Mouse (Mus musculus): ENCODE measurements around the gene Cdh5. TPM values are rescaled to one million over a fixed set of nuclear protein-coding genes. Genes with fewer than 3 reads are reported as not detected.
A peak's percentile ranks its signal among the peaks of the same experiment; 100 is the strongest.
"Not testable (repeated sequence)": the region's sequence is repeated elsewhere in the genome, so short reads cannot be mapped to it uniquely, and the experiment has no call there.

The Cdh5 gene
- polyA plus RNA-seq (2015; fragmentation: Nextera tagmentation; extraction: Ambion mirVana) = 8.9 and 9.1 TPM in 2 replicates

GRCm38 (mm10) chr8:104101415-104101814 lies at the start of gene Cdh5:
Gene Cdh5, plus strand, starts transcription at chr8:104101625.
- Histone ChIP-seq H3K27me3 (no peaks in the 10 kb centered on the region), H3K4me3 (no peak within 1 kb of the TSS), H3K4me2 (no peak within 1 kb of the TSS), H3K9me3 (replicated peaks) (no peaks in the 10 kb centered on the region), H3K9ac (no peak within 1 kb of the TSS), H3K27ac (no peak within 1 kb of the TSS), H3K4me1 (peaks cover 6% of the 10 kb centered on the region), H3K36me3 (ENCODE audit: poor library complexity, severe bottlenecking) (no peaks in the 10 kb centered on the region)
- WGBS = 64% methylated on average over 8 of the region's 8 CpGs
- ATAC-seq = no peak

GRCm38 (mm10) chr8:104059922-104060321 lies 41.5 kb upstream of the Cdh5 start:
- no peak overlapping the region for H3K4me2 ChIP-seq
- H3K4me3 ChIP-seq = no peak overlapping the region
- H3K36me3 ChIP-seq (ENCODE audit: poor library complexity, severe bottlenecking) = no peaks in the 10 kb centered on the region
- H3K4me1 ChIP-seq = peaks cover 18% of the 10 kb centered on the region
- 81% methylated on average over 5 of the region's 5 CpGs for WGBS
- H3K9me3 ChIP-seq (replicated peaks) = no peaks in the 10 kb centered on the region
- H3K9ac ChIP-seq = no peak overlapping the region
- no peak for ATAC-seq
- H3K27ac ChIP-seq = no peak overlapping the region
- H3K27me3 ChIP-seq = no peaks in the 10 kb centered on the region

- 89% methylated on average over 7 of the region's 7 CpGs for WGBS
- no peak for ATAC-seq
- H3K4me3 ChIP-seq = no peak overlapping the region
- H3K27me3 ChIP-seq = no peaks in the 10 kb centered on the region
- no peak overlapping the region for H3K4me2 ChIP-seq
- no peak overlapping the region for H3K27ac ChIP-seq
- peaks cover 18% of the 10 kb centered on the region for H3K4me1 ChIP-seq
- no peaks in the 10 kb centered on the region for H3K36me3 ChIP-seq (ENCODE audit: poor library complexity, severe bottlenecking)
- H3K9me3 ChIP-seq (replicated peaks) = no peaks in the 10 kb centered on the region
- no peak overlapping the region for H3K9ac ChIP-seq
These were observed 41.0 kb upstream of the Cdh5 start for GRCm38 (mm10) chr8:104060446-104060845.

GRCm38 (mm10) chr8:104061048-104061988 lies 40.1 kb upstream of the Cdh5 start:
- Histone ChIP-seq H3K9me3 (replicated peaks) (no peaks in the 10 kb centered on the region), H3K9ac (no peak overlapping the region), H3K4me2 (no peak overlapping the region), H3K4me3 (no peak overlapping the region), H3K27ac (peak overlapping the region; percentile 40), H3K36me3 (ENCODE audit: poor library complexity, severe bottlenecking) (no peaks in the 10 kb centered on the region), H3K27me3 (no peaks in the 10 kb centered on the region), H3K4me1 (peaks cover 18% of the 10 kb centered on the region)
- WGBS = 81% methylated on average over 6 of the region's 6 CpGs
- ATAC-seq = no peak; the same call in 1 of the 2 replicates

- ATAC-seq = peak; percentile 80
- Histone ChIP-seq H3K36me3 (ENCODE audit: poor library complexity, severe bottlenecking) (no peaks in the 10 kb centered on the region), H3K9ac (no peak overlapping the region), H3K4me3 (no peak overlapping the region), H3K9me3 (replicated peaks) (no peaks in the 10 kb centered on the region), H3K27me3 (no peaks in the 10 kb centered on the region), H3K4me1 (peaks cover 18% of the 10 kb centered on the region), H3K4me2 (peak overlapping the region; percentile 22; the same call in 1 of the 2 replicates), H3K27ac (peak overlapping the region; percentile 44)
- 50% methylated on average over 15 of the region's 15 CpGs for WGBS
These were observed 39.2 kb upstream of the Cdh5 start for GRCm38 (mm10) chr8:104061989-104062820.

GRCm38 (mm10) chr8:104065223-104065622 lies 36.2 kb upstream of the Cdh5 start:
- no peaks in the 10 kb centered on the region for H3K36me3 ChIP-seq (ENCODE audit: poor library complexity, severe bottlenecking)
- no peak overlapping the region for H3K27ac ChIP-seq
- H3K4me2 ChIP-seq = no peak overlapping the region
- H3K4me3 ChIP-seq = no peak overlapping the region
- no peak overlapping the region for H3K9ac ChIP-seq
- peaks cover 15% of the 10 kb centered on the region for H3K4me1 ChIP-seq
- H3K9me3 ChIP-seq (replicated peaks) = no peaks in the 10 kb centered on the region
- 85% methylated on average over 7 of the region's 7 CpGs for WGBS
- H3K27me3 ChIP-seq = no peaks in the 10 kb centered on the region
- no peak for ATAC-seq

GRCm38 (mm10) chr8:104065906-104066518 lies 35.4 kb upstream of the Cdh5 start:
- Histone ChIP-seq H3K4me1 (peaks cover 13% of the 10 kb centered on the region), H3K36me3 (ENCODE audit: poor library complexity, severe bottlenecking) (no peaks in the 10 kb centered on the region), H3K4me3 (no peak overlapping the region), H3K27me3 (no peaks in the 10 kb centered on the region), H3K4me2 (no peak overlapping the region), H3K9me3 (replicated peaks) (no peaks in the 10 kb centered on the region), H3K9ac (no peak overlapping the region), H3K27ac (no peak overlapping the region)
- no peak for ATAC-seq
- whole genome bisulfite sequencing = 87% methylated on average over 9 of the region's 9 CpGs

GRCm38 (mm10) chr8:104067390-104067925 lies 34.0 kb upstream of the Cdh5 start:
- Histone ChIP-seq H3K36me3 (ENCODE audit: poor library complexity, severe bottlenecking) (no peaks in the 10 kb centered on the region), H3K4me2 (no peak overlapping the region), H3K9ac (no peak overlapping the region), H3K4me3 (no peak overlapping the region), H3K4me1 (peaks cover under 1% of the 10 kb centered on the region; the same call in 1 of the 2 replicates), H3K9me3 (replicated peaks) (no peaks in the 10 kb centered on the region), H3K27ac (no peak overlapping the region), H3K27me3 (no peaks in the 10 kb centered on the region)
- WGBS = 69% methylated on average over 12 of the region's 12 CpGs
- no peak for ATAC-seq

GRCm38 (mm10) chr8:104068421-104069035 lies 32.9 kb upstream of the Cdh5 start:
- H3K9ac ChIP-seq = no peak overlapping the region
- ATAC-seq = no peak
- no peak overlapping the region for H3K27ac ChIP-seq
- H3K27me3 ChIP-seq = no peaks in the 10 kb centered on the region
- no peak overlapping the region for H3K4me2 ChIP-seq
- H3K4me3 ChIP-seq = no peak overlapping the region
- no peaks in the 10 kb centered on the region for H3K4me1 ChIP-seq
- H3K36me3 ChIP-seq (ENCODE audit: poor library complexity, severe bottlenecking) = no peaks in the 10 kb centered on the region
- no peaks in the 10 kb centered on the region for H3K9me3 ChIP-seq (replicated peaks)
- WGBS = 83% methylated on average over 15 of the region's 15 CpGs

GRCm38 (mm10) chr8:104070201-104070865 lies 31.1 kb upstream of the Cdh5 start:
- not testable (repeated sequence) for H3K9me3 ChIP-seq (replicated peaks); H3K4me3 ChIP-seq; ATAC-seq; H3K9ac ChIP-seq; H3K4me2 ChIP-seq; H3K27ac ChIP-seq; H3K36me3 ChIP-seq (ENCODE audit: poor library complexity, severe bottlenecking); H3K27me3 ChIP-seq; H3K4me1 ChIP-seq
- WGBS = 83% methylated on average over 8 of the region's 9 CpGs

GRCm38 (mm10) chr8:104070949-104071348 lies 30.5 kb upstream of the Cdh5 start:
- no peak for ATAC-seq
- Histone ChIP-seq H3K9me3 (replicated peaks) (no peaks in the 10 kb centered on the region), H3K27ac (no peak overlapping the region), H3K27me3 (no peaks in the 10 kb centered on the region), H3K4me2 (no peak overlapping the region), H3K9ac (no peak overlapping the region), H3K4me3 (no peak overlapping the region), H3K4me1 (no peaks in the 10 kb centered on the region), H3K36me3 (ENCODE audit: poor library complexity, severe bottlenecking) (no peaks in the 10 kb centered on the region)
- 93% methylated on average over 10 of the region's 10 CpGs for WGBS

Data from forebrain, embryonic 13.5 days (tissue).